Mouse (Mus musculus) lung, embryonic 15.5 days (tissue): ENCODE data around the gene Tbc1d2. TPM values are rescaled to one million over a fixed set of nuclear protein-coding genes. Genes with fewer than 3 reads are reported as not detected.
A peak's percentile ranks its signal among the peaks of the same experiment; 100 is the strongest.

Source experiments
- ATAC-seq: fragments of 200-750 bp; cut with Nextera tagmentation; 2 replicates; pipeline ENCODE4 v1.8.0; 2017; ENCODE audit warnings: moderate number of reproducible peaks, borderline replicate concordance; ENCODE audit not compliant: low FRiP score, low TSS enrichment; ENCODE audit errors: extremely low read depth
- H3K27ac ChIP-seq: fragments of 300-500 bp; sonication (generic); 2 replicates; pipeline ENCODE4 v1.5.1; 2015; ENCODE audit warnings: moderate library complexity, mild to moderate bottlenecking, inconsistent platforms
- H3K27me3 ChIP-seq: fragments of 300-500 bp; sonication (generic); 2 replicates; pipeline ENCODE4 v1.6.1; 2015; ENCODE audit warnings: inconsistent platforms
- H3K36me3 ChIP-seq: fragments of 300-500 bp; sonication (generic); 2 replicates; pipeline ENCODE4 v1.6.1; 2015; ENCODE audit warnings: inconsistent platforms
- H3K4me1 ChIP-seq: fragments of 300-500 bp; sonication (generic); 2 replicates; pipeline ENCODE4 v1.6.1; 2015; ENCODE audit warnings: inconsistent platforms
- H3K4me2 ChIP-seq: fragments of 300-500 bp; sonication (generic); 2 replicates; pipeline ENCODE4 v1.6.1; 2015; ENCODE audit warnings: inconsistent platforms, mild to moderate bottlenecking, moderate library complexity
- H3K4me3 ChIP-seq: fragments of 300-500 bp; sonication (generic); 2 replicates; pipeline ENCODE4 v1.5.1; 2015; ENCODE audit warnings: mild to moderate bottlenecking, inconsistent platforms
- H3K9ac ChIP-seq: fragments of 300-500 bp; sonication (generic); 2 replicates; pipeline ENCODE4 v1.6.1; 2015; ENCODE audit warnings: inconsistent platforms
- H3K9me3 ChIP-seq: fragments of 300-500 bp; sonication (generic); 2 replicates; pipeline ENCODE4 v1.6.1; 2016; ENCODE audit warnings: inconsistent platforms
- WGBS: fragments of 180-500 bp; shearing (Covaris S2); methylation state at CpG from one replicate; pipeline ENCODE4 v1.1.7; 2015; 5-methylcytosine and 5-hydroxymethylcytosine counted together
- polyA plus RNA-seq: library from polyadenylated mRNA; unstranded; fragments of >200 nt; fragmentation: Nextera tagmentation; extraction: Ambion mirVana; gene quantifications from 2 replicates; pipeline ENCODE4 v1.2.1, GENCODE M21; 2015

Tbc1d2 gene
- polyA plus RNA-seq, 1 experiment from 2014 or later = 3.6 TPM

DNA sequence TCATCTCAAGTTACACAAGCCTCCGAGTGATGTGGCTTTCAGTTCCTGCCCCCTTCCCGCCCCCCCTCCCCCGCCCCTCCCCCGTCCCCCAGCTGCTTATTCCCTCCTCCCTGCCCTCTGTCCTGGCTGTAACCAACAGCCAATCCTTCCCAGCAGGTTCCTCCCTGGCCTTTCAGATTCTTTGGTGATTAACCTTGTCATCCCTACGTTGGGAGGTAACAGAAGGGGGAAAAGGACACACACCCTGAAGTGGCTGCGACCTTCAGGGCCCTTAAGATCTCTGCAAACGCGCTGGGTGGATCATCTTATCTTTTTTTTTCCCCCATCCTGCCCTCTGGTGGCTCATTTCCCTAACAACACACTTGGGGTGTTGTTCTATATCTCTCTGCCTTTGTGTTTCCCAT is 15.4 kb upstream of the Tbc1d2 start:
- peak overlapping the region; percentile 79 for H3K4me2 ChIP-seq
- H3K27ac ChIP-seq = 0 out of 2 replicates have a peak overlapping the region, but pooled peaks have one; percentile 37
- 0% methylated on average over 7 of the region's 8 CpGs for WGBS
- H3K4me1 ChIP-seq = peaks cover 20% of the 10 kb centered on the region
- no peaks in the 10 kb centered on the region for H3K9me3 ChIP-seq
- no peak for ATAC-seq
- H3K27me3 ChIP-seq = no peaks in the 10 kb centered on the region; the same call in 1 of the 2 replicates
- H3K36me3 ChIP-seq = no peaks in the 10 kb centered on the region
- H3K9ac ChIP-seq = no peak overlapping the region
- H3K4me3 ChIP-seq = no peak overlapping the region

- Histone ChIP-seq H3K9ac (peak overlapping the region; percentile 50), H3K36me3 (no peaks in the 10 kb centered on the region), H3K27ac (peak overlapping the region; percentile 68), H3K4me1 (peaks cover 20% of the 10 kb centered on the region), H3K4me3 (peak overlapping the region; percentile 42), H3K9me3 (no peaks in the 10 kb centered on the region), H3K4me2 (peak overlapping the region; percentile 79), H3K27me3 (no peaks in the 10 kb centered on the region; the same call in 1 of the 2 replicates)
- WGBS = 3% methylated on average over 34 of the region's 34 CpGs
- ATAC-seq = peak; percentile 94
Measured at GRCm38 (mm10) chr4:46664123-46665009, 14.4 kb upstream of the Tbc1d2 start.

DNA sequence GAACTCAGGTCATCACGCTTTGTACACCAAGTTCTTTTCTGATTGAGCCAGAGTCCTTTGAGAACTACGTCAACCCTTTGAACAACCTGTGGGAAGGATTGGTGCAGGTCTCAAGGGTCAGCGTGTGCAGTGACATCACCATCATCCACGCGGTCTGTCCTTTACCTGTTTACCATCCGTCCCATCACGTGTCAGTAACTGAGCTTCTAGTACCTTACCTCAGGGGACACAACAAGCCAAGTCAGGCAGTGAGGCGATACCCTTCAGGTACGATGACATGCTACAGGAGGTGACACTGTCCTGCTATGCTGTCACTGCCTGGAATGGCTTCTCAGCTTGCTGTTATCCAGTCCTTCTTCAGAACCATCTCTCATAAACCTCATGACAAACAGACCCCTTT is 11.4 kb upstream of the Tbc1d2 start:
- Histone ChIP-seq H3K36me3 (no peaks in the 10 kb centered on the region), H3K4me3 (no peak overlapping the region), H3K9ac (no peak overlapping the region), H3K27ac (no peak overlapping the region), H3K4me2 (no peak overlapping the region), H3K9me3 (no peaks in the 10 kb centered on the region), H3K27me3 (no peaks in the 10 kb centered on the region; the same call in 1 of the 2 replicates), H3K4me1 (peaks cover 20% of the 10 kb centered on the region)
- no peak for ATAC-seq
- whole genome bisulfite sequencing = 65% methylated on average over 9 of the region's 9 CpGs

DNA sequence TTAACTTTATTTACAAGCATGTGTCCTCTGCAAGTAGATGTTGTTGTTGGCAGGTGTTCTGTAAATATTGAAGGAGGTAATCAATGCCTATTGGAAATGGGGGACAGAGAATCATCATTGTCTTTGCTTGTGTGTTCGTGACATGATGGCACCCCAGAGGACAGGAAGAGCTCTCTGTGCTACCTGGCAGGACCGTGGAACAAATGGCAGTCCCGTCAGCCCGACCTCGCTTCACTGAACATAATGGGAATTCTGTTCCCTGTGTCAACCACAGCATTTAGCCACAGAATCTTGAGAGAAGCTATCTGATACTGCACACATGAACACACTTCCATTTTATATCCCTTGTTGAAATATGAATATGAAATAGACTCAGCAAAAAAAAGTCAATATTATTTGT is 8.9 kb upstream of the Tbc1d2 start:
- Histone ChIP-seq H3K27me3 (no peaks in the 10 kb centered on the region; the same call in 1 of the 2 replicates), H3K36me3 (no peaks in the 10 kb centered on the region), H3K9me3 (no peaks in the 10 kb centered on the region), H3K4me3 (no peak overlapping the region), H3K27ac (no peak overlapping the region), H3K9ac (no peak overlapping the region), H3K4me2 (no peak overlapping the region), H3K4me1 (peaks cover 3% of the 10 kb centered on the region)
- WGBS = 60% methylated on average over 5 of the region's 5 CpGs
- ATAC-seq = no peak

DNA sequence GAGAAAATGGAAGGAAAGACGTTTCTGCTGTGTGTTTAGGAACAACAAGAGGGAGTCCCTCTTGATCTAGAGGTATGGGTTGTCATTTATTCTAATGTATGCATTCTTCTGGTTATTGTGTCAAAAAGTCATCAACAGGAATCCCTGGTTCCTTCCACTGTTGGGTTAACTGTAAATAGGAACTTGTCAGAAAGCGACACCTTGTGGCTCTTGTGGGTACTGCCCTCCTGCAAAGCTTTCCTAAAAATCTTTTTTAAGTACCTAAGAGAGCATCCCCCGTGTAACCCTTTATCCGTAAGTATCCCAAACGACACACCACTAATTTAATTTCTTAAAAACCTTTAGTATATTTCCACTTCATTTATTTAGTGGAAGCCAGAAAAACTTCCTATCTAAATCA is 7.1 kb upstream of the Tbc1d2 start:
- no peak overlapping the region for H3K4me3 ChIP-seq
- no peak for ATAC-seq
- H3K9me3 ChIP-seq = no peaks in the 10 kb centered on the region
- no peaks in the 10 kb centered on the region for H3K36me3 ChIP-seq
- H3K4me1 ChIP-seq = no peaks in the 10 kb centered on the region
- no peak overlapping the region for H3K9ac ChIP-seq
- WGBS = 6% methylated on average over 5 of the region's 5 CpGs
- peaks cover 6% of the 10 kb centered on the region; the same call in 1 of the 2 replicates for H3K27me3 ChIP-seq
- no peak overlapping the region for H3K4me2 ChIP-seq
- H3K27ac ChIP-seq = no peak overlapping the region

DNA sequence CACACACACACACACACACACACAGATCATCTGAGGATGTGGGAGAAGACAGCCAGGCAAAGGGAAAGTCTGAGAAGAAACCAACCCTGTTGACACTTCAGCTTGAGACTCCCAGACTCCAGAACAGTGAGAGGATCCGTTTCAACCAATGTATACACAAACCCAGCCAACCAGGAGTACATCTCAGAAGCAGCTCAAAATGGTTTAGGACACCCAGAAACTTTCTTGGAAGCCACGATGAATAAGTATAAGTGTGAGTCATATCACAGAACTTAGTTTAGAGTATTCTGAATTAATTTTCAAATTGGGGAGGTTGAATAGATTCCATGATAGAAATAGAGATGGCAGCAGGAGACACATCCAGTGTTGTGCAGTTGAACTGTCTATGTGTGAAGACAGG is 5.9 kb upstream of the Tbc1d2 start:
- 50% methylated on average over 2 of the region's 2 CpGs for WGBS
- Histone ChIP-seq H3K27ac (no peak overlapping the region), H3K4me1 (no peaks in the 10 kb centered on the region; the same call in 1 of the 2 replicates), H3K36me3 (no peaks in the 10 kb centered on the region), H3K4me3 (no peak overlapping the region), H3K9me3 (no peaks in the 10 kb centered on the region), H3K27me3 (peaks cover 12% of the 10 kb centered on the region; the same call in 1 of the 2 replicates), H3K9ac (no peak overlapping the region), H3K4me2 (no peak overlapping the region)
- ATAC-seq = no peak

- 36% methylated on average over 1 of the region's 1 CpGs for WGBS
- Histone ChIP-seq H3K36me3 (no peaks in the 10 kb centered on the region), H3K4me2 (no peak overlapping the region), H3K9ac (no peak overlapping the region), H3K4me3 (no peak overlapping the region), H3K9me3 (no peaks in the 10 kb centered on the region), H3K27me3 (peaks cover 12% of the 10 kb centered on the region; the same call in 1 of the 2 replicates), H3K4me1 (no peaks in the 10 kb centered on the region; the same call in 1 of the 2 replicates), H3K27ac (no peak overlapping the region)
- no peak for ATAC-seq
Measured at GRCm38 (mm10) chr4:46655298-46655697, 5.3 kb upstream of the Tbc1d2 start.

DNA sequence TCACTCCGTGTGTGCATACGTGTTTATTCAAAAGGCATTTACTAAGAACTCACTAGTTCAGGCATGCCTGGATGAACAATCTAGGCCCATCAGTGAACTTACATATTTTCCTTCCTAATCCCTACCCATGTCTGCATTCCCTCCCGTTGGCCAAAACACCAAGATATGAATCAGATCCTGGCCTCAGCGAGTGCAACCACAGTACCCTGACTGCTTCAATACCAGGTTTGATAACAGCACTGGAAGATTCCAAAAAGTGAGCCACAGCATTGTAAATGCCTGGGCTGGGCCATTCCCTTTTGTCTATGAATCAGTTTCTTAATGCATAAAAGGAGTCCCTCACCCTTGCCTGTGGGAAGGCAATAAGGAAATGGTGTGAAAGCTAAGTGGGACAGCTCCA is 848 bp downstream of the Tbc1d2 start:
- H3K36me3 ChIP-seq = no peaks in the 10 kb centered on the region
- peak overlapping the region; percentile 38 for H3K9ac ChIP-seq
- peaks cover 8% of the 10 kb centered on the region for H3K4me1 ChIP-seq
- peak overlapping the region; percentile 70 for H3K4me3 ChIP-seq
- H3K4me2 ChIP-seq = peak overlapping the region; percentile 91
- H3K27me3 ChIP-seq = peaks cover 12% of the 10 kb centered on the region; the same call in 1 of the 2 replicates
- no peaks in the 10 kb centered on the region for H3K9me3 ChIP-seq
- no peak for ATAC-seq
- 29% methylated on average over 4 of the region's 4 CpGs for WGBS
- H3K27ac ChIP-seq = no peak overlapping the region

- WGBS = 79% methylated on average over 8 of the region's 8 CpGs
Measured at GRCm38 (mm10) chr4:46643676-46644112, 6.3 kb downstream of the Tbc1d2 start.

DNA sequence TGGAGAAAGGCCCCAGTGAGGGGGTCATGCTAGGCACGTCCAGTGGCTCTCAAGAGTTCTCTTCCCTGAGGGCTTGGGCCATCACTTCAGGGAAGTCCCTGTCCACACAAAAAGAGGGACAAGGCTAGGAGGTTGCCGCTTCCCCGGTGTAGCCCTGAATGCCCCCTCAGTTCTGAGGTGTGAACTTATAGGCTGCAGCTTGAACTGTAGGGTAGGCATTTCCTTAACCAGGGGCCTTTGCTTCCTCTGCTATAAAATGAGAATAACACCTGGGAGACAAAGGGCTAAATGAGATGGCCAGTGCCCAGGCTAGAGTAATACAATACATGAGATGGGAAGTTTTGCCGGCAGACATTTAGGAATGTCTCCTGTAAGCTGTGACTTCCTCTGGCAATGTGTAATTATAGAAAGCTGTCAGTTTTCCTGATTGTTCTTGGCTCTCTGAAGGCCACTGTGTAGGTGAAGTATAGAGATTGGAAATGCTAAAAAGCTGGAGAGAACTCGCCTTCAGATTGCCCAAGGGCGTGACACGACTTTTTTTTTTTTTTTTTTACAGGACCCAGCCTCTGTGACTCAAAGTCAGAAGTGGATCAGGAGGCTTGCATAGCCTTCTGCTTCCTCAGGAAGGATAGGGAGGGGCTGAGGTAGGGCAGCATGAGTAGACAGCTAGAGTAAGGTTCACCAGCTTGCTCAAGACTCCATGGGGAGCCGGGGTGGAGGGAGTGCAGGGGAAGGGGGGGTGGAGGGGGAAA is 6.9 kb downstream of the Tbc1d2 start:
- H3K9ac ChIP-seq = no peak overlapping the region
- H3K9me3 ChIP-seq = no peaks in the 10 kb centered on the region
- H3K36me3 ChIP-seq = no peaks in the 10 kb centered on the region
- peaks cover 7% of the 10 kb centered on the region; the same call in 1 of the 2 replicates for H3K4me1 ChIP-seq
- H3K4me3 ChIP-seq = no peak overlapping the region
- H3K4me2 ChIP-seq = no peak overlapping the region
- WGBS = 68% methylated on average over 8 of the region's 8 CpGs
- peak; percentile 60 for ATAC-seq
- H3K27me3 ChIP-seq = no peaks in the 10 kb centered on the region
- H3K27ac ChIP-seq = peak overlapping the region; percentile 83

More at GRCm38 (mm10) chr4:46643676-46644112, 6.3 kb downstream of the Tbc1d2 start:
- H3K4me3 ChIP-seq = no peak overlapping the region
- H3K27me3 ChIP-seq = no peaks in the 10 kb centered on the region; the same call in 1 of the 2 replicates
- ATAC-seq = no peak
- H3K9ac ChIP-seq = no peak overlapping the region
- H3K4me1 ChIP-seq = peaks cover 7% of the 10 kb centered on the region; the same call in 1 of the 2 replicates
- no peaks in the 10 kb centered on the region for H3K9me3 ChIP-seq
- H3K4me2 ChIP-seq = no peak overlapping the region
- H3K27ac ChIP-seq = peak overlapping the region; percentile 83
- H3K36me3 ChIP-seq = no peaks in the 10 kb centered on the region

- H3K9me3 ChIP-seq = no peaks in the 10 kb centered on the region
- H3K27ac ChIP-seq = no peak overlapping the region
- H3K36me3 ChIP-seq = no peaks in the 10 kb centered on the region
- ATAC-seq = no peak
- H3K9ac ChIP-seq = no peak overlapping the region
- no peaks in the 10 kb centered on the region for H3K27me3 ChIP-seq
- no peak overlapping the region for H3K4me2 ChIP-seq
- no peak overlapping the region for H3K4me3 ChIP-seq
- H3K4me1 ChIP-seq = peaks cover 7% of the 10 kb centered on the region; the same call in 1 of the 2 replicates
- WGBS = 69% methylated on average over 4 of the region's 4 CpGs
Measured at GRCm38 (mm10) chr4:46641283-46641682, 8.7 kb downstream of the Tbc1d2 start.
